Mouse (Mus musculus) bone marrow, adult 2 months (tissue): Measurements from ENCODE around the gene Ofcc1.

ENCODE experiments used
- CTCF ChIP-seq: fragments of 200-500 bp; IDR thresholded peaks from 2 replicates; pipeline ENCODE4 v1.5.1; 2011; ENCODE audit warnings: low read length, control low read depth; ENCODE audit not compliant: control insufficient read depth, insufficient read depth
- POLR2A ChIP-seq: fragments of 200-500 bp; IDR thresholded peaks from 2 replicates; pipeline ENCODE4 v1.6.1; 2011; ENCODE audit warnings: low read depth, mild to moderate bottlenecking, control low read depth, low read length, borderline replicate concordance; ENCODE audit not compliant: control insufficient read depth

DNA sequence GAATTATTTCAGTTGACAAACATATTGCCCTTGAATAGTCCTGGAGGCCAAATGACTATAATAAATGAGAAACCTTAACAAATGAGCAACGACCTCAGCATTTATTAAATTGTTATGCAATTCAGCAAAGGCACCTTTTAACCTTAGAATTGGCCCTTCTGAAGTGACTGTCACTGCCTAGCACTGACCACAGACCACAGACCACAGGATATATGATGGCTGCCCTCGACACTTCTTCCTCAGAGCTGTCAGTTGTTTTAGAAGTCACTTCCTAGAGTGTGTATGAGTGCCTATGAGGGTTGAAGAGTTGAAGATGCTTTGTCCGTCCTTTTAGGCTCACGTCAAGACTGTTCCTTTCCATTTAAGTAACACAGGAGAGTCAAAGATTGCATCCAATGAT, 72.6 kb downstream of the Ofcc1 start:
- TF ChIP-seq CTCF, result no peak
- TF ChIP-seq POLR2A, result no peak
